Mouse (Mus musculus): ENCODE measurements around the gene Dip2a.
A peak's percentile ranks its signal among the peaks of the same experiment; 100 is the strongest.

Dip2a gene

GRCm38 (mm10) chr10:76306738-76307137 is 38.4 kb downstream of the Dip2a start:
- peak; percentile 63 for DNase-seq (ENCODE audit: low spot score)

GRCm38 (mm10) chr10:76300133-76300532 is 45.0 kb downstream of the Dip2a start:
- DNase-seq (ENCODE audit: low spot score), result no peak

- no peak for DNase-seq (ENCODE audit: low spot score)
Measured at GRCm38 (mm10) chr10:76293222-76293621, 51.9 kb downstream of the Dip2a start.

GRCm38 (mm10) chr10:76289936-76290671 is 55.0 kb downstream of the Dip2a start:
- DNase-seq (ENCODE audit: low spot score), result no peak

GRCm38 (mm10) chr10:76289052-76289451 is 56.0 kb downstream of the Dip2a start:
- no peak for DNase-seq (ENCODE audit: low spot score)

- DNase-seq (ENCODE audit: low spot score), result no peak
Measured at GRCm38 (mm10) chr10:76288268-76288993, 56.7 kb downstream of the Dip2a start.

- DNase-seq (ENCODE audit: low spot score), result no peak
Measured at GRCm38 (mm10) chr10:76278541-76279097, 66.5 kb downstream of the Dip2a start.

- DNase-seq (ENCODE audit: low spot score), result no peak
Measured at GRCm38 (mm10) chr10:76275256-76275655, 69.8 kb downstream of the Dip2a start.

- peak; percentile 69 for DNase-seq (ENCODE audit: low spot score)
Measured at GRCm38 (mm10) chr10:76271238-76271637, 73.9 kb downstream of the Dip2a start.

GRCm38 (mm10) chr10:76262431-76262830 is 82.7 kb downstream of the Dip2a start:
- no peak for DNase-seq (ENCODE audit: low spot score)

GRCm38 (mm10) chr10:76261447-76261846 is 83.6 kb downstream of the Dip2a start:
- no peak for DNase-seq (ENCODE audit: low spot score)

- DNase-seq (ENCODE audit: low spot score), result no peak
Measured at GRCm38 (mm10) chr10:76260358-76261059, 84.6 kb downstream of the Dip2a start.

- no peak for DNase-seq (ENCODE audit: low spot score)
Measured at GRCm38 (mm10) chr10:76259566-76260232, 85.4 kb downstream of the Dip2a start.

- no peak for DNase-seq (ENCODE audit: low spot score)
Measured at GRCm38 (mm10) chr10:76257719-76258390, 87.2 kb downstream of the Dip2a start.

- peak; percentile 43 for DNase-seq (ENCODE audit: low spot score)
Measured at GRCm38 (mm10) chr10:76257231-76257630, 87.9 kb downstream of the Dip2a start.

GRCm38 (mm10) chr10:76255617-76256016 is 89.5 kb downstream of the Dip2a start:
- DNase-seq (ENCODE audit: low spot score), result no peak

GRCm38 (mm10) chr10:76253536-76253935 is 91.6 kb downstream of the Dip2a start, which contains the start of gene S100b:
Gene S100b, plus strand, starts transcription at chr10:76253853.
- no peak for DNase-seq (ENCODE audit: low spot score)

- DNase-seq (ENCODE audit: low spot score), result no peak
Measured at GRCm38 (mm10) chr10:76253079-76253478, 92.0 kb downstream of the Dip2a start.

GRCm38 (mm10) chr10:76250870-76251269 is 94.2 kb downstream of the Dip2a start:
- DNase-seq (ENCODE audit: low spot score), result no peak

- no peak for DNase-seq (ENCODE audit: low spot score)
Measured at GRCm38 (mm10) chr10:76248647-76248968, 96.5 kb downstream of the Dip2a start.

GRCm38 (mm10) chr10:76247960-76248646 is 97.0 kb downstream of the Dip2a start:
- no peak for DNase-seq (ENCODE audit: low spot score)

Measured in T-cell, adult 2 months (primary cell).